Mouse (Mus musculus) gastrocnemius, postnatal 4 days (tissue): ENCODE measurements around the gene Astn1. TPM values are rescaled to one million over a fixed set of nuclear protein-coding genes. Genes with fewer than 3 reads are reported as not detected.

Experiments used
- DNase-seq, 2 experiments: peaks; one replicate each; pipeline ENCODE4 v3.0.0; 2021 to 2022; ENCODE audit warnings: low spot score in 2 of 2, mixed read lengths in 2 of 2
- microRNA-seq: library from miRNA; unstranded; fragments of <30 nt; microRNA quantifications from one replicate; pipeline ENCODE4 v1.2.0, GENCODE M21; 2021
- total RNA-seq, 2 experiments: library from RNA; stranded (reverse); gene quantifications; 2 replicates each; pipeline ENCODE4 v1.2.3; 2021

The Astn1 gene
- total RNA-seq, 2 experiments from 2014 or later: 0.41 to 0.52 TPM

DNA sequence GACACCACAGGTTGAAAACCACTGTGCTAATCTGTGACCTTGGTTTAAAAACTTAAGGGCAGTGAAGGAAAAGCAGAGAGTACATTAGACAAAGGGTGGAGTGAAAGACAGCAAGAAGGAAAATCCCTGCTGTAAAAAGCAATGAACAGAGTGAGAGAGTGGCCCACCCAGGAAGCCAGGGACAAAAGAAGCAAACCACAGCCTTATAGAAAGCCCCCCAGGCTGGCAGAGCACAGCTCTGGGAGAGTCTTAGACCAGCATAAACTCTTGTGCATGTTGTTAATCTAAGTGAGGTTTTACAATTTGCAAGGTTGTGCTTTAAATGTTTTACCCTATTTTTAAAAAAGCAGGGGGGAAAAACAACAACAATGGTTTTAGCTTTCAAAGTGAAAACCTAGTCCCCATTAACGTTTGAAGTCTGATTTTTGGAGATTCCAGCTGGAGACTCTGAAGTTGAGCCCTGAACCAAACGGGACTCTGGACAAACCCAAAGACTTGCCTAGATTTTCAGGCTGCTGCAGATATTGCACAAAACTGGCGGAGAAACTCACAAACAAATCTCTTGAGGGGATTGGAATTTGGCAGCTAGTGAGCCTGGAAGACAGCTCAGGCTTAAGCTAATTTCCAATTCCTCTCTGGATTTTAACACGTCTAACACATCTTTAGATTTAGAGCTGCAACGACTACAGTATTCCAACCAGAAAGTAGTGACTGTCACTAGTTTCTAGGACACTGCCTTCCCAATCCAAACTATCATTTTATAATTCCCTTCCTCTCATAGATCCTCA is 377.3 kb downstream of the Astn1 start:
- DNase-seq: peak in 1 of 2 experiments; percentile 18

DNA sequence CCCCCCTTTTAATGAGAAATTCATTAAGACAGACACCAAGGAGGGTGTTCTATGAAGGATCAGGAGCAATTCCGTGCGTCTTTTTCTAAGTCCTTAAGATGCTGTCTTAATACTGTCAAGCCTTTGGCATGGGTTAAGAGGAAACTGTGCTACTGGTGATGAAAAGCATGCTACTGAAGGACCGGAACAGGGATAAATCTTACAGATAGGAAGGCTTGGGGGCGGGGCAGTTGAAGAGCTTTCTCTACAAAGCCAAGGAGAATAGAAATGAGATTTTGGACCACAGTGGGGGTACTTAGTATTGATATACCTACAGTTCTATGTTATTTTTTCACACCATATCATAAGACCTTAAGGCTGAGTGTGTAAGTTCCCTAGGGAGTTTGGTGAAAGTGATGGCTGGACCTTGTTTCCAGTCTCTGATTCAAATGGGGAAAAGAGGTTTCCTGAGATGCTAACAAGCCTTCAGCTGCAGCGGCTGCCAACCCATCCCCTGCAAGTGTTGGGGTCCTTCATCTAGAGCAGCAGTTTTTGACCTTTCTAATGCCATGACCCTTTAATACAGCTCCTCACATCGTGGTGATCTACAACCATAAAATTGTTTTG is 378.2 kb downstream of the Astn1 start:
- DNase-seq: no peak

DNA sequence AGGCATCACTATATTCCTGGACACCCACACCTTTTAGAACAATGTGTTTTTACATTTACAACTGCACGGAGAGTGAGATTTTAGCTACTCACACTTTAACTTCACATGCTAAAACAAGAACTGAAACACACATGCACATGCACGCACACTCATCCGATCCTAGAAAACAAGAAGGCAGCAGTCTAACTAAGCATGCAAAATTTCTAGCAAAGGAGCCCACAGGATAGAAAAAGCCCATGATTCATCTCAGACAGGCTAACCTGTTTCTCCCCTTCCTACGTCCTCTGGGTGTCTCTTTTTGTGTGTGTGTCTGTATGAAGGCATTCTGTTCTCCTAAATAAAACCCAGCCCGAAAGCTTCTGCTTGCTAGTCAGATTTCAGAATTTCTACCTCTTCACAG is 378.9 kb downstream of the Astn1 start:
- DNase-seq: no peak

Small RNA genes within 50 kb of the gene (microRNA-seq; reads per million reads assigned to microRNA genes)
- gene Mir488: 3.2 reads per million, percentile 9 among the genes with 10 or more reads in this experiment

Other genes with a start within 250 kb of the Astn1 start
- gene Brinp2, start 5.9 kb upstream of the Astn1 start, total RNA-seq: under 1 TPM; 0.37 to 0.57 TPM